Mouse (Mus musculus): ENCODE results near the gene Klc1. TPM values are rescaled to one million over a fixed set of nuclear protein-coding genes. Genes with fewer than 3 reads are reported as not detected.
A peak's percentile ranks its signal among the peaks of the same experiment; 100 is the strongest.

Klc1 gene
- total and polyA plus RNA-seq, 2 experiments from 2014 or later, result 596 to 640 TPM

GRCm38 (mm10) chr12:111769816-111770577 lies 11.3 kb downstream of the Klc1 start:
- H3K27ac ChIP-seq (ENCODE audit: low read depth, low read length), result 0 out of 2 replicates have a peak overlapping the region, but pooled peaks have one; percentile 54
- H3K4me2 ChIP-seq (ENCODE audit: low read depth), result no peak overlapping the region
- peaks cover 11% of the 10 kb centered on the region; the same call in 1 of the 2 replicates for H3K4me1 ChIP-seq (ENCODE audit: insufficient read depth)
- no peaks in the 10 kb centered on the region for H3K27me3 ChIP-seq (ENCODE audit: insufficient read depth, low read length)
- 57% methylated on average over 9 of the region's 9 CpGs for WGBS
- H3K4me3 ChIP-seq (ENCODE audit: low read depth, low read length), result no peak overlapping the region
- DNase-seq (no peak), ATAC-seq (0 out of 2 replicates have a peak, but pooled peaks have one; percentile 14)
- H3K9ac ChIP-seq, result no peak overlapping the region
- no peaks in the 10 kb centered on the region for H3K9me3 ChIP-seq (ENCODE audit: low read length)
- no peak for TF ChIP-seq CTCF (IDR thresholded peaks at IDR 0.05; ENCODE audit: low read depth)
- H3K36me3 ChIP-seq (ENCODE audit: insufficient read depth), result peaks cover 31% of the 10 kb centered on the region

- H3K4me3 ChIP-seq (ENCODE audit: low read depth, low read length), result no peak overlapping the region
- H3K27me3 ChIP-seq (ENCODE audit: insufficient read depth, low read length), result no peaks in the 10 kb centered on the region
- H3K4me1 ChIP-seq (ENCODE audit: insufficient read depth), result peaks cover 11% of the 10 kb centered on the region; the same call in 1 of the 2 replicates
- H3K4me2 ChIP-seq (ENCODE audit: low read depth), result no peak overlapping the region
- H3K9ac ChIP-seq, result no peak overlapping the region
- no peak for TF ChIP-seq CTCF (IDR thresholded peaks at IDR 0.05; ENCODE audit: low read depth)
- 92% methylated on average over 10 of the region's 10 CpGs for WGBS
- ATAC-seq (no peak), DNase-seq (no peak)
- H3K36me3 ChIP-seq (ENCODE audit: insufficient read depth), result peaks cover 38% of the 10 kb centered on the region
- H3K9me3 ChIP-seq (ENCODE audit: low read length), result no peaks in the 10 kb centered on the region
- H3K27ac ChIP-seq (ENCODE audit: low read depth, low read length), result no peak overlapping the region
Observed at GRCm38 (mm10) chr12:111770651-111771050, 12.0 kb downstream of the Klc1 start.

- Histone ChIP-seq H3K4me2 (ENCODE audit: low read depth) (no peak overlapping the region), H3K36me3 (ENCODE audit: insufficient read depth) (peaks cover 71% of the 10 kb centered on the region), H3K4me3 (ENCODE audit: low read depth, low read length) (no peak overlapping the region), H3K27me3 (ENCODE audit: insufficient read depth, low read length) (no peaks in the 10 kb centered on the region), H3K27ac (ENCODE audit: low read depth, low read length) (no peak overlapping the region), H3K9me3 (ENCODE audit: low read length) (no peaks in the 10 kb centered on the region), H3K4me1 (ENCODE audit: insufficient read depth) (0 out of 2 replicates have a peak, but pooled peaks cover 4% of the 10 kb centered on the region), H3K9ac (no peak overlapping the region)
- DNase-seq, result no peak
- 94% methylated on average over 16 of the region's 16 CpGs for WGBS
- TF ChIP-seq CTCF (IDR thresholded peaks at IDR 0.05; ENCODE audit: low read depth), result no peak
- no peak for ATAC-seq
Observed at GRCm38 (mm10) chr12:111774156-111774555, 15.5 kb downstream of the Klc1 start.

GRCm38 (mm10) chr12:111774845-111775244 lies 16.2 kb downstream of the Klc1 start:
- Histone ChIP-seq H3K4me1 (ENCODE audit: insufficient read depth) (no peaks in the 10 kb centered on the region), H3K27ac (ENCODE audit: low read depth, low read length) (no peak overlapping the region), H3K4me2 (ENCODE audit: low read depth) (no peak overlapping the region), H3K36me3 (ENCODE audit: insufficient read depth) (peaks cover 78% of the 10 kb centered on the region), H3K27me3 (ENCODE audit: insufficient read depth, low read length) (no peaks in the 10 kb centered on the region), H3K4me3 (ENCODE audit: low read depth, low read length) (no peak overlapping the region), H3K9ac (no peak overlapping the region), H3K9me3 (ENCODE audit: low read length) (no peaks in the 10 kb centered on the region)
- ATAC-seq, result no peak
- 83% methylated on average over 15 of the region's 15 CpGs for WGBS
- TF ChIP-seq CTCF (IDR thresholded peaks at IDR 0.05; ENCODE audit: low read depth), result no peak
- no peak for DNase-seq

GRCm38 (mm10) chr12:111777919-111778318 lies 19.3 kb downstream of the Klc1 start:
- DNase-seq (no peak), ATAC-seq (no peak)
- no peak for TF ChIP-seq CTCF (IDR thresholded peaks at IDR 0.05; ENCODE audit: low read depth)
- 93% methylated on average over 13 of the region's 13 CpGs for WGBS
- no peak overlapping the region for H3K9ac ChIP-seq
- no peak overlapping the region for H3K4me2 ChIP-seq (ENCODE audit: low read depth)
- no peak overlapping the region for H3K27ac ChIP-seq (ENCODE audit: low read depth, low read length)
- H3K36me3 ChIP-seq (ENCODE audit: insufficient read depth), result peaks cover 97% of the 10 kb centered on the region
- no peaks in the 10 kb centered on the region for H3K4me1 ChIP-seq (ENCODE audit: insufficient read depth)
- no peaks in the 10 kb centered on the region for H3K9me3 ChIP-seq (ENCODE audit: low read length)
- no peak overlapping the region for H3K4me3 ChIP-seq (ENCODE audit: low read depth, low read length)
- H3K27me3 ChIP-seq (ENCODE audit: insufficient read depth, low read length), result no peaks in the 10 kb centered on the region

GRCm38 (mm10) chr12:111779544-111779943 lies 20.9 kb downstream of the Klc1 start:
- 93% methylated on average over 1 of the region's 1 CpGs for WGBS
- no peaks in the 10 kb centered on the region for H3K9me3 ChIP-seq (ENCODE audit: low read length)
- no peak for ATAC-seq

GRCm38 (mm10) chr12:111785174-111785573 lies 26.5 kb downstream of the Klc1 start:
- whole genome bisulfite sequencing, result 70% methylated on average over 14 of the region's 15 CpGs
- no peak overlapping the region for H3K4me2 ChIP-seq (ENCODE audit: low read depth)
- H3K4me1 ChIP-seq (ENCODE audit: insufficient read depth), result no peaks in the 10 kb centered on the region
- H3K9me3 ChIP-seq (ENCODE audit: low read length), result no peaks in the 10 kb centered on the region
- no peak overlapping the region for H3K27ac ChIP-seq (ENCODE audit: low read depth, low read length)
- ATAC-seq (no peak), DNase-seq (no peak)
- H3K9ac ChIP-seq, result no peak overlapping the region
- peaks cover 91% of the 10 kb centered on the region for H3K36me3 ChIP-seq (ENCODE audit: insufficient read depth)
- H3K4me3 ChIP-seq (ENCODE audit: low read depth, low read length), result no peak overlapping the region
- no peak for TF ChIP-seq CTCF (IDR thresholded peaks at IDR 0.05; ENCODE audit: low read depth)
- H3K27me3 ChIP-seq (ENCODE audit: insufficient read depth, low read length), result no peaks in the 10 kb centered on the region

More at GRCm38 (mm10) chr12:111779544-111779943, 20.9 kb downstream of the Klc1 start:
- no peaks in the 10 kb centered on the region for H3K27me3 ChIP-seq (ENCODE audit: insufficient read depth, low read length)
- DNase-seq, result no peak
- peaks cover 95% of the 10 kb centered on the region for H3K36me3 ChIP-seq (ENCODE audit: insufficient read depth)
- H3K4me2 ChIP-seq (ENCODE audit: low read depth), result no peak overlapping the region
- H3K27ac ChIP-seq (ENCODE audit: low read depth, low read length), result no peak overlapping the region
- no peaks in the 10 kb centered on the region for H3K4me1 ChIP-seq (ENCODE audit: insufficient read depth)
- no peak overlapping the region for H3K9ac ChIP-seq
- no peak for TF ChIP-seq CTCF (IDR thresholded peaks at IDR 0.05; ENCODE audit: low read depth)
- no peak overlapping the region for H3K4me3 ChIP-seq (ENCODE audit: low read depth, low read length)
